Mouse (Mus musculus) C2C12 (cell line): Measurements from ENCODE around the gene Minar1.

Experiments used
- CEBPB ChIP-seq: IDR thresholded peaks from one replicate; pipeline ENCODE4 v1.6.1; 2011; ENCODE audit warnings: low read depth, mild to moderate bottlenecking, control low read depth, moderate library complexity
- CTCF ChIP-seq: IDR thresholded peaks from one replicate; pipeline ENCODE4 v1.5.1; 2011; ENCODE audit not compliant: control insufficient read depth, insufficient read depth, insufficient read length
- FOSL1 ChIP-seq: IDR thresholded peaks from one replicate; pipeline ENCODE4 v1.8.0; 2011; ENCODE audit warnings: mild to moderate bottlenecking, low read length; ENCODE audit not compliant: poor library complexity, insufficient read depth, severe bottlenecking
- MAX ChIP-seq: IDR thresholded peaks from one replicate; pipeline ENCODE4 v1.6.1; 2011; ENCODE audit warnings: mild to moderate bottlenecking, control low read depth
- USF1 ChIP-seq: IDR thresholded peaks from one replicate; pipeline ENCODE4 v1.6.1; 2011; ENCODE audit warnings: low read depth, mild to moderate bottlenecking, control low read depth, moderate library complexity

DNA sequence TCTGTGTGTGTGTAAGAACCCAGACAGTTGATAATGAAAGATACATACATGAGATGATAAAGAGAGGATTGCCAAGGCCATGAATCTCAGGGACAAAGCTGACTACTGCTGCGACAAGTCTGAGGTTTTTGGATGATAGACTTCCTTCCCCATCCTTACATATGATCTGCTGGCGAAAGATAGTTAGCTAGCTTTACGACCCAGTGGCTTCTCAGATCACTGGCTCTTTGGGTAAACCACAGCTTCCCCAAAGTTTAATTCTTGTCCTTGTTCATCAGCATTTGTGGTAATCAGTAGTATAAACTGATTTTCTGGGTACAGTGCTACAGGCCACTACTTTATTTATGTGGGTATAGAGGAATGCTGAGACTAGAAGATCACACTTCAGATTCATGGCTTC is 14.5 kb upstream of the Minar1 start:
- TF ChIP-seq CTCF = no peak
- TF ChIP-seq FOSL1 = no peak
- no peak for TF ChIP-seq CEBPB
- no peak for TF ChIP-seq MAX
- no peak for TF ChIP-seq USF1
